Mouse (Mus musculus) hindbrain, embryonic 16.5 days (tissue): ENCODE measurements around the gene Angptl2. TPM values are rescaled to one million over a fixed set of nuclear protein-coding genes. Genes with fewer than 3 reads are reported as not detected.

Source experiments
- ATAC-seq: fragments of 200-750 bp; cut with Nextera tagmentation; 2 replicates; pipeline ENCODE4 v1.8.0; 2017; ENCODE audit warnings: moderate TSS enrichment, moderate library complexity
- H3K27ac ChIP-seq: fragments of 300-500 bp; sonication (generic); 2 replicates; pipeline ENCODE4 v1.5.1; 2014; ENCODE audit warnings: low read depth, mild to moderate bottlenecking, control low read depth, low read length, moderate library complexity
- H3K27me3 ChIP-seq: fragments of 300-500 bp; sonication (generic); replicated peaks from 2 replicates; pipeline ENCODE4 v1.6.1; 2014; ENCODE audit warnings: low read length; ENCODE audit not compliant: control insufficient read depth, insufficient read depth
- H3K36me3 ChIP-seq: fragments of 300-500 bp; sonication (generic); 2 replicates; pipeline ENCODE4 v1.6.1; 2014; ENCODE audit warnings: mild to moderate bottlenecking, low read length, moderate library complexity, mixed read lengths; ENCODE audit not compliant: control insufficient read depth, insufficient read depth
- H3K4me1 ChIP-seq: fragments of 300-500 bp; sonication (generic); 2 replicates; pipeline ENCODE4 v1.6.1; 2014; ENCODE audit warnings: low read depth, low read length; ENCODE audit not compliant: control insufficient read depth, insufficient read depth
- H3K4me2 ChIP-seq: fragments of 300-500 bp; sonication (generic); 2 replicates; pipeline ENCODE4 v1.6.1; 2014; ENCODE audit warnings: mild to moderate bottlenecking, low read length, control low read depth, moderate library complexity
- H3K4me3 ChIP-seq: fragments of 300-500 bp; sonication (generic); 2 replicates; pipeline ENCODE4 v1.5.1; 2014; ENCODE audit warnings: mild to moderate bottlenecking, low read length, control low read depth, moderate library complexity
- H3K9ac ChIP-seq: fragments of 300-500 bp; sonication (generic); 2 replicates; pipeline ENCODE4 v1.6.1; 2014; ENCODE audit warnings: low read depth, mild to moderate bottlenecking, control low read depth, low read length, moderate library complexity
- H3K9me3 ChIP-seq: fragments of 300-500 bp; sonication (generic); 2 replicates; pipeline ENCODE4 v1.6.1; 2014; ENCODE audit warnings: mild to moderate bottlenecking, low read length, moderate library complexity; ENCODE audit not compliant: control insufficient read depth
- WGBS: fragments of 180-500 bp; shearing (Covaris S2); extraction: QIAGEN DNeasy Blood & Tissue Kit; methylation state at CpG from one replicate; pipeline ENCODE4 v1.1.7; 2014; 5-methylcytosine and 5-hydroxymethylcytosine counted together
- polyA plus RNA-seq: library from polyadenylated mRNA; unstranded; fragments of >200 nt; fragmentation: Nextera tagmentation; extraction: Ambion mirVana; gene quantifications from 2 replicates; pipeline ENCODE4 v1.2.1, GENCODE M21; 2015

Angptl2 gene
- 13.4 and 20.5 TPM in 2 replicates for polyA plus RNA-seq

- peaks cover 29% of the 10 kb centered on the region for H3K4me1 ChIP-seq
- ATAC-seq = peak; percentile 92
- peak within 1 kb of the TSS; percentile 36 for H3K4me3 ChIP-seq
- 5% methylated on average over 22 of the region's 22 CpGs for WGBS
- peak within 1 kb of the TSS; percentile 50 for H3K4me2 ChIP-seq
- H3K27me3 ChIP-seq = no peaks in the 10 kb centered on the region
- no peaks in the 10 kb centered on the region for H3K9me3 ChIP-seq
- no peaks in the 10 kb centered on the region for H3K36me3 ChIP-seq
- peak within 1 kb of the TSS; percentile 51 for H3K9ac ChIP-seq
- H3K27ac ChIP-seq = peak within 1 kb of the TSS; percentile 78
Measured at GRCm38 (mm10) chr2:33215700-33216509, at the start of gene Angptl2. Angptl2 (plus strand) TSS chr2:33216069.

GRCm38 (mm10) chr2:33167060-33167459 is 48.8 kb upstream of the Angptl2 start:
- Histone ChIP-seq H3K36me3 (peaks cover 6% of the 10 kb centered on the region; the same call in 1 of the 2 replicates), H3K4me1 (peaks cover 5% of the 10 kb centered on the region; the same call in 1 of the 2 replicates), H3K4me3 (no peak overlapping the region), H3K9me3 (no peaks in the 10 kb centered on the region), H3K27me3 (no peaks in the 10 kb centered on the region), H3K4me2 (no peak overlapping the region), H3K9ac (no peak overlapping the region), H3K27ac (no peak overlapping the region)
- no peak for ATAC-seq
- WGBS = 96% methylated on average over 3 of the region's 3 CpGs

- no peak overlapping the region for H3K9ac ChIP-seq
- ATAC-seq = no peak
- no peaks in the 10 kb centered on the region for H3K27me3 ChIP-seq
- H3K4me1 ChIP-seq = peaks cover 5% of the 10 kb centered on the region; the same call in 1 of the 2 replicates
- no peak overlapping the region for H3K4me3 ChIP-seq
- H3K27ac ChIP-seq = no peak overlapping the region
- no peak overlapping the region for H3K4me2 ChIP-seq
- peaks cover 10% of the 10 kb centered on the region for H3K36me3 ChIP-seq
- no peaks in the 10 kb centered on the region for H3K9me3 ChIP-seq
- WGBS = 78% methylated on average over 6 of the region's 6 CpGs
Measured at GRCm38 (mm10) chr2:33169445-33169844, 46.4 kb upstream of the Angptl2 start.

GRCm38 (mm10) chr2:33170777-33171565 is 44.9 kb upstream of the Angptl2 start:
- 46% methylated on average over 10 of the region's 10 CpGs for WGBS
- Histone ChIP-seq H3K27ac (no peak overlapping the region), H3K36me3 (peaks cover 10% of the 10 kb centered on the region), H3K9ac (no peak overlapping the region), H3K4me3 (no peak overlapping the region), H3K4me1 (peaks cover 3% of the 10 kb centered on the region; the same call in 1 of the 2 replicates), H3K27me3 (no peaks in the 10 kb centered on the region), H3K9me3 (no peaks in the 10 kb centered on the region), H3K4me2 (no peak overlapping the region)
- 0 out of 2 replicates have a peak, but pooled peaks have one; percentile 46 for ATAC-seq

- Histone ChIP-seq H3K9me3 (no peaks in the 10 kb centered on the region), H3K27ac (no peak overlapping the region), H3K27me3 (no peaks in the 10 kb centered on the region), H3K4me3 (no peak overlapping the region), H3K36me3 (peaks cover 6% of the 10 kb centered on the region), H3K4me1 (peaks cover 5% of the 10 kb centered on the region; the same call in 1 of the 2 replicates), H3K9ac (no peak overlapping the region), H3K4me2 (no peak overlapping the region)
- ATAC-seq = no peak
- 87% methylated on average over 10 of the region's 10 CpGs for whole genome bisulfite sequencing
Measured at GRCm38 (mm10) chr2:33173126-33173525, 42.7 kb upstream of the Angptl2 start.

- WGBS = 72% methylated on average over 7 of the region's 7 CpGs
- Histone ChIP-seq H3K27me3 (no peaks in the 10 kb centered on the region), H3K4me2 (no peak overlapping the region), H3K9ac (no peak overlapping the region), H3K27ac (no peak overlapping the region), H3K4me3 (no peak overlapping the region), H3K36me3 (peaks cover 6% of the 10 kb centered on the region), H3K9me3 (no peaks in the 10 kb centered on the region), H3K4me1 (peaks cover 9% of the 10 kb centered on the region; the same call in 1 of the 2 replicates)
- ATAC-seq = no peak
Measured at GRCm38 (mm10) chr2:33173686-33174085, 42.2 kb upstream of the Angptl2 start.

- WGBS = 50% methylated on average over 7 of the region's 7 CpGs
- Histone ChIP-seq H3K36me3 (peaks cover 4% of the 10 kb centered on the region; the same call in 1 of the 2 replicates), H3K4me2 (no peak overlapping the region), H3K9me3 (no peaks in the 10 kb centered on the region), H3K27ac (no peak overlapping the region), H3K27me3 (no peaks in the 10 kb centered on the region), H3K4me3 (no peak overlapping the region), H3K4me1 (peaks cover 26% of the 10 kb centered on the region), H3K9ac (no peak overlapping the region)
- no peak for ATAC-seq
Measured at GRCm38 (mm10) chr2:33176516-33176915, 39.4 kb upstream of the Angptl2 start.

- peaks cover 26% of the 10 kb centered on the region for H3K4me1 ChIP-seq
Measured at GRCm38 (mm10) chr2:33176921-33177320, 38.9 kb upstream of the Angptl2 start.

More at GRCm38 (mm10) chr2:33176921-33177320, 38.9 kb upstream of the Angptl2 start:
- no peaks in the 10 kb centered on the region for H3K27me3 ChIP-seq
- H3K27ac ChIP-seq = no peak overlapping the region
- H3K9me3 ChIP-seq = no peaks in the 10 kb centered on the region
- H3K36me3 ChIP-seq = peaks cover 4% of the 10 kb centered on the region; the same call in 1 of the 2 replicates
- no peak for ATAC-seq
- WGBS = 54% methylated on average over 2 of the region's 2 CpGs
- H3K4me2 ChIP-seq = no peak overlapping the region
- H3K9ac ChIP-seq = no peak overlapping the region
- no peak overlapping the region for H3K4me3 ChIP-seq
